Mouse (Mus musculus) lung, postnatal 25 days (tissue): ENCODE measurements around the gene Tbc1d22a.

Experiments
- DNase-seq: peaks from one replicate; pipeline ENCODE4 v3.0.0; 2022; ENCODE audit warnings: low spot score

The Tbc1d22a gene

DNA sequence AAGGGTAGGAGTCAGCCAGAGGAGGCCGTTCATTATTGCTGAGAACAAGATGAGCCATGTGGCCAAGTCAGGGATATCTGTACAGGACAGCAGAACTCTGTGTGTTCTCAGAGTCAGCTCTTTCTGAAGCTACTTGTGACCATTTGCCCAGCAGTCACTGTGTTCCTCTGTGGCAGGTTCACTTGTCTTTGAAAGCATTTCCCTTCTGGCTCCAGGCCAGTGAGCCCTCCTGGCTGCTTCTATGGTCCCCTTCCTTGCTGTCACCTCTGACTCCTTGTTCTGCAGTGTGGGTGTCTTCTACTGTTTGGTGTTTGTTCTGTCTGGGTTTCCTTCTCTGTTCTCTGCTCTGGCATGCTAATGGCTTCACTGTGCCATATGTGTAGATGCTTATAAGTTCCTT is 121.5 kb downstream of the Tbc1d22a start:
- DNase-seq: no peak

DNA sequence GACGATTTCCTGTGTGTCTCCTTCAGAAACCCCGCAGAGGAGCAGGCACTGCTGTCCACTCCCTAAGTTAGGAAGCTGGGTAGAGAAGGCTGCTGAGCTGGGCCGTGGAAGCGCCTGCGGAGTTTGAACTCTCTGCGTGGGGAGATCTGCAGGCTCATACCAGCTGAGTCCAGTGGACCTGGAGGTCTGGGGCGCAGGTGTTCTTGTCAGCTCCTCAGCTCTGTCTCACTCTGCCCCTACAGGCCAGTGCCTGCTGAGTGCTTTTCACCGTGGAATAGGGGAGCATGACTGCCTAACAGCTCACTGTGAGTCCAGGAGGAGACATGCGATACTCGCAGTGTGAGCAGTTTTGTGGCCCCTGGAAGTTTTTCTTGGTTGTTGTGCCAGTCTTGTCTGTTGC is 123.5 kb downstream of the Tbc1d22a start:
- DNase-seq: no peak

DNA sequence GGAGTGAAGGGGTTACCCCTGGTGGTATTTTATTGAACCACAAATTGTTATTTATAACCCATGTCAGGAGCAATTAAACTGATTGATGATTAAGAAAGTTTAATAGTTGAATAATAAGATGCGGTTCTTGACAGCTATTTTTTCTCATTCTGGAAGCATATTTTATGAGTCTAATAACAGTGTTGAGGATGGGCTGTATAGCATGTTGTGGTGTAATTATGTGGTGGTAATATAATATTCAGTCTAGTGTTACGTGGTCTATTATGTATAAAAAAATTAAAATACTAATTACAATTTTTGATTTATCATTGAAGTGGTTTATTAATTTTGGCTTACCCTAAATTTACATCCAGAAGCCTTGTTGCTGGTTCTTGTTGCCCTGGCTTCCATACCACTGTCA is 125.5 kb downstream of the Tbc1d22a start:
- no peak for DNase-seq

DNA sequence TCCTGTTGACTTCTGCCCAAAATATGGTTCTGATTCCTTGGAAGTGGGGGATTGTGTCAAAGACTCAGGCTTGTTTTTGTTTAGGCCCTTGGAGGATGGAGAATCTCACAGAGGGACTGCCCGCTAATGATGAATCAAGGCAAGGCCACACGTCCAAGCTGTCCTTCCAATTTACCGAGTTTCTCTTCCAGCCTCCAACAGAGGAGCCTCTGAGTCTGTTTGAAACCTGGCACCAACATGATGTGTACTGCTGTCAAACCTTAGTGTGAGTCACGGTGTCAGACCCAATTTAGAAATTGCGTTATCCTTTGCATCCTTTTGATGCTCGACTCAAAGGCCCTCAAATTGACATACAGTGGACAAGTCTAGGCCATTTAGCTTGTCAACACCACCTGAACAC is 126.5 kb downstream of the Tbc1d22a start:
- DNase-seq: no peak

DNA sequence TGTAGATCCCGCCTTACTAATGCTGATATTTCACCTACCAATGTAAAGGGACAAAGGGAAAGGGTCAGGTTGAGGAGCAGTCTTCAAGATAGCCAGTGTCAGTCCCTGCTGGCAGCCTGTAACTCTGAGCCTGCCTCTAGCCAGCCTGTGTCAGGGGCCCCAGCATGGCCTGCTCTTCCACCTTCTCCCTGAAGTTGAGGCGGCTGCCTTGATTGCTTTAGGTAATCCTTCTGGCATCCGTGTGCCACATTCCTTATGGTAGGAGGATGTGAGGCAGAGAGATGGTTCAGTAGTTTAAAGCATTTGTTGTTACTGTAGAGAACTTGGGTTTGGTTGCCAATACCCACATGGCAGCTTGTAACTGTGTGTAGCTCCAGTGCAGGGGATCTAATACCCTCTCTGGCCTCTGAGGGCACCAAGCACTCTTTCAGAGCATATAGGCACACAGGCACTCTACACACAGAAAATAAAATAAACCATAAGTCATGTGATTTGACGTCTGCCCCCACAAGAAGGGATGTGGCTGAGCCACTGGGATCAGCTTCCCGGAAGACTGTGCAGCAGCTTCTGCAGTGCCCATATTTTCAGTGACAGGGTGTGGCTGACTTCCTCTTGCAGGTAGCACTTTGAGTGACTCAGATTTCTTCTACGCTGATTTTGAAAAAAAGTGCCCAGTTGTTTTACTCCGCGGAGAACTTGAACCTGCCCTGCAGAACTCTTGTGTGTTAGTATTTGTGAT is 128.5 kb downstream of the Tbc1d22a start:
- DNase-seq: peak; percentile 27

DNA sequence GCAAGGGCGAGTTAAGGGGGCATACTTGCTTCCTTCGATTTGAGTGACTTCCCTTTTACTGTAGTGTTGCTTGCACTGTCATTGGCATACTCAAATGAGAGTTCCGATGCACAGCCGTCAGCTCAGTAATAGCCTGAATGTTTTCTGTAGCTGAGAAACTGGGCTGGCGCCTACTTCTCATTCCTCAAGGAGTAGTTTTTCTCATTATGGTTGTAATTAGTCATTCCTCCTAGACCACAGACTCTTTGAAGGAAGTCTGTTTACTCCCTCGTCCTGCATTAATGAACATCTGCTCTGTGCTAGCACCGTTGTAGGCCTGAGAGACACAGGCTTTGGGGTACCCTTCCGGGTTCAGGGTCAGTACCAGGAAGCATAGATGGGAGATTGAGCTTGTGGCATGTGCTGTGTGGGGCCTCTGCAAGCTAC is 130.7 kb downstream of the Tbc1d22a start:
- no peak for DNase-seq

DNA sequence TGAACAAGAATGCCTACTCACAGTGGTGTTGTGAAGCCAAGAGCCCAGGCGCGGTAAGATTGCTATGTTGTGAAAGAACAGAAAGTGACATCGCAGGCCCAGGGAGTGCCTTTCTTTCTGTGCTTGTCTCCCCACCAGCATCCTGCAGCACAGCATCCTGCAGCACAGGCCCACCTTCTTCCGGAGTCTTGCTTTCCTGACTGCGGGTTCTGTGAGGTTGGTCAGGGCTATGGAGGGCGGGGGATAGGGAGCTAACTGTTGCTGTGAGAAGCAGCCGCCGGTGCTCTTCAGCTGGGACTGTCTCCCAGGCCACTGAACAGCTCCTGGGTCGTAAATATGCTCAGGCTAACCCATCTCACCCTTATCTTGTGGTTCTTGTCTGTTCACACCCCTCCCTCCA is 131.6 kb downstream of the Tbc1d22a start:
- DNase-seq: no peak

DNA sequence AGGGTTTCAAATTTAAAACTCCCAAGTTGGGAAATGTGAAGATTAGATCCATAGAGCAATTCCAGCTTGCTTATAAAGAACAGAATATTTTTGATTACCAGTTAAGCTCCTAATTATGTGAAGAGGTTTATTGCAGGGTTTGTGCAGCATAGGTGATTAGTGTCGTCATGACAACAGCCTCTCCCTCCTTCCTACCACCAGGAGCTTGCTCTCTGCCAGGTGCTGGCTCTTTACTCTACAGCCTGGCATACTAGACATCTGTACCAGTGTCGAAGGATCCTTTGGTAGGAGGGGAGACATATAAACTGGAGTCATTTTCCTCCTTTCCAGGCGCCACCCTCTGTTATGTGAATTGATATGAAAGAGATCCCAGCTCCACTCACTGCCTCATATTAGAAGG is 132.3 kb downstream of the Tbc1d22a start:
- no peak for DNase-seq

DNA sequence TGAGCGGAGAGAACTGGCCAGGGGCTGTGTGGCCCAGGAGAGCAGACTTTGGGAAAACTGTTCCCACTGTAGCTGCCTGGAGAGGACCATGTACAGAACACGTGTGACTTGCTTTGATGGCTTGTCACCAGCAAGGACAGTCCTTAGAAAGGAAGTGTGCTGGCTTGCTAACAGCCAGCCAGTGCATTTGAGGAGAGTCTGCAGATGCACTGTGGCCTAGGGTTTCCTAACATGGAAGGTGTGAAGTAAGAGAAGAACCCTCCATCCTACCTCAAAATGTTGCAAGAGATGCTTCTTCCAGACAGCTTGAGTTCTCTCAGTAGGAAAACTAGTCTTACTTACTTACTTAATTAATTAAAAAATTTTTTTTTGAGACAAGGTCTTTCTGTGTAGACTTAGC is 140.7 kb downstream of the Tbc1d22a start:
- DNase-seq: no peak

DNA sequence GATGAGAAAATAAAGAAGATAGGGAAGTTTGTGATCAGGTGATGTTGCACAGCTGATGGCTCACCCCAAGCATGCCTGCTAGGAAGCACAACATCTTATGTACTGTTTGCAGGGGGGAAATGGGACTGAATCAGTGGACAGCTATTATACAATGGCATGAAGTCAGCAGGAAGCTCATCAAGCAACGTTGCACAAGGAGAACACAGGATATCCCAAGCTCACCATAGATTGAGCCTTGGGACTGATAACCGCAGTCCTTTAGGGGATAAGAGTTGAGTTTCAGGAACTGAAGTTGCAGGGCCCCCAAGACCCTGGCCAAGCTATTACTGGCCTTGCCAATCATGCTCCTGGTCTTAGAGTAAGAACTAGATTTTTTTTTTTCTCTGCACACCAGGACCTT is 141.6 kb downstream of the Tbc1d22a start:
- no peak for DNase-seq

DNA sequence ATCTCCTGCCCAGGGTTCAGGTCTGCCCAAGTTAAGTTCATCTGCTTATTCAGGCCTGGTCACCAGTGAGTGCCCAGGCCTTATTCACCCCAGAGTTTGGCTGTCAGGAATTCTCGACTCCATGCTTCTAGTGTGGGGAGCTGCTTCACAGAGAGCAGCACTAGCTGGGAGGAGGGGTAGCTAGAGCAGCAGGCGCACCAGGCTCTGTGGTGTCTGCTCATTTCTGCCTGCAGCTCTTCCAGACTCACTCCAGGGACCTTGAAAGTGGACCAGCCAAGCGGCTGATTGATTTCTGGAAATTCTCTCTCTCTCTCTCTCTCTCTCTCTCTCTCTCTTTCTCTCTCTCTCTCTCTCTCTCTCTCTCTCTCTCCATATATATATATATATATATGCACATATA is 146.1 kb downstream of the Tbc1d22a start:
- no peak for DNase-seq

DNA sequence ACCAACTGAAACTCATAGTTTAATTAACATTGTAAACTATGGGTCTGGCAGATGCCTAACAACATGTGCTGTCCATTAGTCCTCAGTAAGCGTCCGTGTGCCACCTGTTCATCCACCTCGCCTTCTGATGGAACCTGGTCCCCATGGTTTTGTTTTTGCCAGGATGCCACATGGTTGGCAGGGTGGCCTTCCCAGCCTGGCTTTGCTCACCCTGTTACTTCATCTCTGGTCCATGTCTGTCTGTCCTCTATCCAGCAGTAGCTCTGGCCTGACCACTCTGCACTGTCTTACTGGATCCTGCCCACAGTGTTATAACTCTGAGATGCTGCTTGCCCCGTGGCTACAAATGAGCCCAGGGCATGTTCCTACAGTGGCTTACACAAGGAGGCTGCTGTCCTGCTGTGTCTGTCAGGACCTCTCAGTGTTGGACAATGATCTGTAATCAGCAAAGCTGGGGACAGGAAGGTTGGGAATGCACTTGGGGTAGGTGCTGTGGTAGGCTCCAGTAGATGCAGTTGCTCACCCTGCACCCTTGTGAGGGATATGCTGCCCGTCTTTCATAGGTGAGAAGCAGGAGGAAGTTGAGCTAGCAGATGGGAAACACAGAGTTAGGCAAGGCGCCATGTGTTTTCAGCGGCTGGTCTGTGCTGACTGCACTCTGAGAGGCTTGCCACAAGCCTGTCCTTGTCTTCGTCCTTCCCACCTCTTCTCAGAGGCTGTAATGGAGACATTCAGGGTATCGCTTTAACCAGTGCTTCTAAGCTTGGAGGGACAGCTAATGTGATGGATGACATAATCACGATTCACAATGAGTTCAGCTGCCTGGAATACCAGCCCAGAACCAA is 148.3 kb downstream of the Tbc1d22a start:
- no peak for DNase-seq

DNA sequence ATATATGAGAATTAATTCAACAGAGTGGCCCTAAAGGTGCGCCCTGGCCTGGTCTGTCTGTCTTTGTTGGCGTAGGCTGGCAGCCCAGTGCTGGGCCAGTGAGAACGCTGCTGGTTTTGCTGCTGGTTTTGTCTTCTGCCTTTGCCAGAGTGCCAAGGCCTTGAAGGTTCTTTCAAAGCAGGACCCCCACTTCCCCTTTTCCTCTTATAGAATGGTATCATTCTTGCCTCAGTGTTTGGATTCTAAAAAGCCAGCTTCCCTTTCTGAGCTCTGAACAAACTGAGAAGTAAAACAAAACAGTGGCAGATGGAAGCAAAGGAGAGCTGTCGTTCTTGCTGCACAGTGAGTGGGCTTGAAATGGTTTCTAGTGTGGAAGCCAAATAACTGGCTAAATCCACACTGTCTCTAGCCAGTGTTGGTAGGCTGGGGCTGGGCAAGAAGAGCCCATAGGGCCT is 149.6 kb downstream of the Tbc1d22a start:
- no peak for DNase-seq

DNA sequence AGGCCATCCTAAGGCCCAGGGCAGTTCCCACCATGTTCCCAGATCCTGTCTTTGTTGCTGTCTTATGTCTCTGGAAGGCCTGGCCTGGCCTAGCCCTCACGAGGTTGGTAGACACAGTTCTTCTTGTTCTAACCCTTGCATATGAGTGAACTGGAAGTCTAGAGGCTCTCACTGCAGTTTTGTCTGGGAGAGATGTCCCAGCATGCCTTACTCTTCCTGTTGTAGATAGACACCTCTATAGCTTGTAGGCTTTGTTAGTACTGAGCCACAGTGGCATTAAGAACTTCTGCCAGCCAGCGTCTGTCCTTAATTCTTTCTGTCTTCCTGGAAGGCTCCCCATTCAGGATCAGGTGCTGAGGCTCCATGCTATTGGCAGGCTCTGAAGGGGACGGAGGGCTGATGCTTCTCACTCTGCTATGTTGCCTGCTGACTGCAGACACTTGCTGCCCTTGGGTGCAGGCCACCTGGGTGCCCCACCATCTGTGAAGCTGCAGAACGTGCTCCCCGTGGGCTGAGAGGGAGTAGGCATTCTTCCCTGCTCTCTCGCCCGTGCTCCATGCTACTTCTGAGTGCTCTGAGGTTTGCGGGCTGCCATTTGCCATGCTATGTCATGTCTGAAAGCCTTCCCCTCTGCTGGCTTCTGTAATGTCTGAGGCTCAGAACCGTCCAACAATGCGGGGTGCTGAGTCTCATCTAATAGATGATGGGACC is 150.8 kb downstream of the Tbc1d22a start:
- no peak for DNase-seq

DNA sequence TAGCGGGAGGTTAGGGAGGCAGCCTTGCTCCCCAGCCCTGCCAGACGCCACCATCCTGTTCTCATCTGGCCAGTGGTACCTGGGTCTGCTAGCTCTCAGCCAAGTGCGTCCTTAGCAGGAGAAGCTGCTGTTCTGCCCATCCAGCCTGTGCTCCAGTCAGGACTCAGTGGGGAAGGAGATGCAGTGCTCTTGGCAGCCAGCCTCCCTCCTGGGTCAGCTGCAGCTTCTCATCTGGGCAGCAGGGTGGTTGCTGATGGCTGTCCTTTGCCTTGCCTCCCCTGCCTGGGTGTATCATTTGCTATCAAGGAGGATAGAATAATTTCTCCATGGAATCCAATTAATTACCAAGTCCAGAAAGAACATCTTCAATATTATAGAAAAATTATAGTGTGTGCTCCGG is 152.5 kb downstream of the Tbc1d22a start:
- DNase-seq: no peak

DNA sequence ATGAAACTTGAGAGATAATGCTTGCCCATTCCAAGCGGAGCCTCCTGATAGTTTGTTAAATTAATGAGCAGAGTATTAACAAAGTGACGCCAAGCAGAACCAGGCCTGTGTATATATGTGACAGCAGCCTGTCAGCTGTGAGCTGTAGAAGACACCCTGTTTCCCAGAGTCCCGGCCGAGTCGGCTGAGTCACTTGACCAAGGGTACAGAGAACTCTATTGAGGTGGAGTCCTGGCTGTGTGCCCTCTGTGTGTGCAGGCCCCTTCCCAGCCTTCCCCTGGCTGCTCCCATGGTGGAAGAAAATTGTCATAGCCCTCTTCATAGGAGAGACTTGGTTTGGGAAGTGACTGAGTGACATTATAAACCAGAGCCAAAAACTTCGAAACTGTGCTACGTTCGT is 153.0 kb downstream of the Tbc1d22a start:
- peak; percentile 11 for DNase-seq

DNA sequence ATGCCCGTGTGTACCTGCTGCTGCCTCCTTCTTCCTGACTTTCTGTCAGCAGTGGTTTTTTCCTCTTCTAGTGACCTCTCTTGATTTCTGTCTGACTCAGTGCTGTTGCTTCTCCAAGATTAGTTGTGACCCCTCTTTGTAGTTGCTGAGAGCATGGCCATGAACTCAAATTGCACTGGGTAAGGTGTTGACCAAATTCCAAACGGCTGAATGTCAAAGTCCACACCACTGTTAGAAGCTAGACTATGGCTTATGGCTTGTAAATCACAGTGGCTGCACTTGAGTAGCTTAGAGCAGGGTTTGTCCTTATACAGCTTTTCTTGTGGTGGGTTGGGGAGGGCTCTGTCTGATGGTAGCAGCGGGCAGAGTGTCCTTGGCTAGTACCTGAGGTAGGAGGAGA is 156.6 kb downstream of the Tbc1d22a start:
- no peak for DNase-seq

DNA sequence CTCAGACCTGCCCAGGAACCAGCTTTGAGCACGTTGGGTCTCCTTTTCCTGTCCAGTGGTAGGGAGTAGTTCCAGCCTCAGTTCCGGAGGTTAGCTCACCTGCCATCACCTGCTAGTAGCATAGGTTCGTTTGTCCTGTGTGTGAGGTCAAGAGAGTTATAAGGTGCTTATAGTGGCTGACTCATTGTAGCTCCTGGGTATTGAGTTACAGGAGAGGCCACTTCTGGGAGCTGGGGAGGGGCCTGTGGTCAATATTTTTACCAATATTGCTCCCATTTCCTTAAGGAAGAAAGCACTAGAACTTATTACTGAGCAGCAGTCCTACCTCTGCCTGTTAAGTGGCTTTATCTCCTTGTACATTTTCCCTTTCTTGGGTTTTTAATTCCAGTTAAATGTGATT is 161.0 kb downstream of the Tbc1d22a start:
- no peak for DNase-seq

DNA sequence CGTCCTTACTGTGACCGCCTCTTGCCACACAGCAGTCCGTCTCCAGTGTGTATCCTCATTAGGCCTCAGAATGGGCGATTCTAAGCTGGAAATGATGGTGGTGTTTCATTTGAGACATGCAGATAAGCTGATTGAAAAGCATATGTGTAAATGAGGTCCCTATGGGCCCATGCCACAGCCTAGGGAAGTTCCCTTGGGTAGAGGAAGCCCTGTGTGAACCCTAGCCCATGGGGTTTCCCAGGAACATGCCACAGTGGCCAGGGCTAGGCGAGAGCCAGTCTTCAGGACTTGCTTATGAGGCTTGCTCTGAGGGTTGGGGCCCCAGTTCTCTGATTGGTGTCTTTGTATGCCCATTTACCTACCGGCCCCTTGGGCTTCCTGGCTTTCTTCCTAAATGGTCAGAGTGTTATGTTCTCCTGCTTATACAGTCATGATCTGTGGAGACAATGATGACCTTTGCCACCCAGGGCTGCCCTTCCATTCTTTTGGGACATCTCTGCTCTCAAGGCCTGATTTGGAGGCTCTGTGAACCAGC is 161.7 kb downstream of the Tbc1d22a start:
- DNase-seq: no peak

DNA sequence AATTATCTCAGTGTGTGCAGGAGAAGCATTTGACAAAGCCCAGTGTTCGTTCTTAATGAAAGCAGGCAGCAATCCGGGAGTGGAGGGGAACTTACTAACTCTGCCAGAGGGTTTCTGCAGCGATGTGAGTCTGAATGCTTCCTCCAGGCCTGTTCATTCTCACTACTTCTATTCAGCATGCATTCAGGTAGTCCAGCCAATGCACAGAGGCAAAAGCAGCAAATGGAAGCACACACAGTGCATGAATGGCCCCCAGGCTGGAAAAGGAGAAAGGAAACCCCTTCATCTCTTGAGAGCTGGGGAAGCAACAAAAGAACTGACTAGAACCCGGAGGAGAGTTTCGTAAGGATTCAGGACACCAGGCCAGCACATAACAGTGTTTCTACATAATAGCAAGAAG is 169.0 kb downstream of the Tbc1d22a start:
- DNase-seq: no peak

DNA sequence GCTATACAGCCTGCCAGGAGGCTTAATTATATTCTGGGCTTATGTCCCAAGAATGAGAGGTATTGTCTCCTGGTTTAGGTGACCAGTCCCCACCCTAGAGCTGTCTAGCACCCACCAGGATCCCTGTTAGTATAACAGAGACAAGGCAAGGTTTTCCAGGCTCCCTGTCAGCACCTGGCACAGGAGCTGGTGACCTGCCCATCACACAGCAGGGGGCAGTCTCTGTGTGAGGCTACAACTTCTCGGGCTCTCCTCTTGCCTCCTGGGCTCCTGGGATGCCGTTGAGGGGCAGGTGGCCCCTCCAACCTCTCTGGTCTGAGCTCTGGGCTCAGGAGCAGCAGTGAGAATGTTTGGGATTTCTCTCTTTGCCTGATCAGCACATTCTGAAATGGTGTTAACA is 171.2 kb downstream of the Tbc1d22a start:
- no peak for DNase-seq

DNA sequence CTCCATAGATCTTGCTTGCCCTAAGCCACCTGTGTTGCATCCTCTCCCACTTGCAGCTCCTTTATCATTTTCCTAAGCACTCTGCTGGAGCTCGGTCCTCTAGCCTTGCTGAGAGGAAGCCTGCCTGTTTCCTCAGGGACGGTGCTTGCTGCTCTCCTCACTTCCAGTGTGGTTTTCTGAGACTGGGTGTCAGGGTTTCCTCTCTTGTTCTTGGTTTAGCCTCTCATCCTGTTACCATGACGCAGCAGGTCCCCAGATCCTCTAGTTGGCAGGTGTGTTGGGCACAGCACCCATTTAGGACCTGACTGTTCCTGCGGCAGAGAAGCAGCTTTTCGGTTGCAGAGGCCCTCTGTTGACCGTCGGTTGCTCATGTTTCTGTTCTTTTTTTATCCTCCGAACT is 172.1 kb downstream of the Tbc1d22a start:
- DNase-seq: no peak

DNA sequence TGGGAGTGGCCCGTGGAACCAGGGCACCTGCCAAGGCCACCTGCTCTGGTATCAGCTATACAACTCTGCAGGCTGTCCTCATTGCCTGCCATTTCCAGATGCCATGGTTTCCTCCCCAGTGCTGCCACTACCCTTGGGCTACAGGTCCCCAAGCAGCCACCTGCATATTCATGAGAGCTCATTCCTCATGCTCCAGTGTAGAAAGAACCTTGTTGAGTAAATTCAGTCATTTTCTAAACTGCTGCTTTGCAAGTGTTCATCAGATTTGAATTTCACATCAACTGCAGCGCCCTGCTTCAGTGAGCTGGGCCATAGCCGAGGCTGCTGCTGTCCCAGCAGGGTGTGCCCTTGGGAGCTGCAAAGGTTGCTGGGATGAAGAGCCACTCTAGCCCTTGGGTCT is 174.3 kb downstream of the Tbc1d22a start:
- DNase-seq: no peak
